Mouse (Mus musculus): Measurements from ENCODE around the gene N4bp2l2. TPM values are rescaled to one million over a fixed set of nuclear protein-coding genes. Genes with fewer than 3 reads are reported as not detected.

Gene N4bp2l2
- total RNA-seq, 2 experiments from 2014 or later: 30.9 to 32.3 TPM

GRCm38 (mm10) chr5:150592904-150593755 lies 72.9 kb downstream of the N4bp2l2 start:
- intact Hi-C loops (cut with DNase I): no loop called here
- peak overlapping the region; percentile 82 for H3K27ac ChIP-seq
- peak; percentile 54 for DNase-seq
- TF ChIP-seq CTCF (IDR thresholded peaks at IDR 0.05): no peak
- H3K4me3 ChIP-seq: peak overlapping the region; percentile 82

DNA sequence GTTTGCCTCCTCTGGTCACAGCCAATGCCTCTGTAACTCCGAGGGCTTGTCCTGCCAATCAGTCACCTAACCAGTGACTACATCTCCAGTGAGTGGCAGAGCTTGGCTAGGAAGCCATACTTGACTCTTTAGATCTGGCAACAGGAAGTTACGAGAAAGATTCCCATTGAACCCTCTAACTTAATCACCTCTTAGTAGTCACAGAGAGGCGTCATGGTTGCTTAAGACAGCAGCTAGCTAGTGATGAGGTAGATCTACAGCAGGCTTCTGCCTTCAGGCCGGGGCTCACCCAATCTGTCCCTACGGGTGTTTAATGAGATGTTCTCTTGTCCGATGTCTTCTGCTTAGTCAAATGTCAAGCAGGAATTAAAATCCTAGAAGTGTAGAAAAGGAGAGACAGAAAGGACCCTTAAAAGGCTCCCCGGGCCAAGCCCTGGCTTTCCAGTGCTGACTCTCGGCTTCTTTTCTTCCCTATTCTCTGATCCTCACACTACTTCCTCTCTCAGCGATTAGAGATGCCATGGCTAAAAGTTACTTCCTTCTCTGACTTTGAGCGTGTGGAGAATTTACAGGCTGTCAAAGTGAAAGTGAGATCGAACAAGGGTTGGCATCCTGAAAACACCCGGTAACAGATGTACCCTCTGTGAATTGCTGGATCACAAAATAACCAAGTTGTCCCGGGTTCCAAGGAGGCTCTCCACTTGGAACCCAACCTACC lies 73.6 kb downstream of the N4bp2l2 start:
- Histone ChIP-seq H3K27ac (no peak overlapping the region), H3K4me3 (peak overlapping the region; percentile 82)
- DNase-seq: no peak
- intact Hi-C loops (cut with DNase I): no loop called here
- TF ChIP-seq CTCF (IDR thresholded peaks at IDR 0.05): no peak

DNA sequence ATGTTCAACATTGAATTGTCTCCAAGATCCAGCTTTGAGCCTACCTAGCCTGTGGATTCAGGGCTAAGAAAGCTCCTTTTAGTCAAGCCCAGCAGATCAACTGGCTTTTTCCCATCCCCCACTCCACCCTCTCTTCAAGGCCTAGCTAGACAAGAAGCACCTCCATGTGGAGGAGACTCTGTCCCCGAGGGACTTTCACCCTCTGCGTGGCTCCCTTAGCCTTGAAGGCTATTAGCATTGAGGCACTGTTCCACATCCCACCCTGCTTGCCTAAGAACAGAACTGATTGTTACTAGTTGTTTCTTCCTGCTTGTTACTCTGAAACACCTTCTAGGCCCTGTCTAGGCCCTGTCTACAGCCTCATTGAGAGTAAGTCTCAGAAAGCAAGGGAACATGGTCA lies 76.0 kb downstream of the N4bp2l2 start:
- intact Hi-C loops (cut with DNase I): no loop called here
- no peak overlapping the region for H3K4me3 ChIP-seq
- no peak for TF ChIP-seq CTCF (IDR thresholded peaks at IDR 0.05)
- no peak overlapping the region for H3K27ac ChIP-seq
- DNase-seq: no peak

DNA sequence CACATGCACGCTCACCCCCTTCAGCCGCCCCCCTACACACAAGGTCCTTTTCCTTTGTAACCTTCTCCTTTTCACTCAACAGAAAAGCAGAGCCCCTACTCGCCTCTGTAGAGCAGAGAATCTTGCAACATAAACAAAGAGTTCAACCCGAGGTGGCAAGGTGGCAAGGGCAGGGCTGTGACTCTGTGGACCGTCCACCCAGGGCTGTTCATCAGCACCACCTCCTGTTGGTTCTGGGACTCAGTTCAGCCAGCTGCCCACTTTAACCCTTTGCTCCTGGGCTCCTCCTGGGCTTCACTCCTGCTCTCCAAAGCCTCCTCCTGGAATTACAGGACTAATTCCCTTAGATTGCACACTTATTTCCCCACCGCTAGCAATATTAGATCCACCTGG lies 81.7 kb downstream of the N4bp2l2 start:
- TF ChIP-seq CTCF (IDR thresholded peaks at IDR 0.05): no peak
- intact Hi-C loops (cut with DNase I): no loop called here
- Histone ChIP-seq H3K27ac (no peak overlapping the region), H3K4me3 (no peak overlapping the region)
- DNase-seq: no peak

- peak; percentile 77 for DNase-seq
- H3K27ac ChIP-seq: no peak overlapping the region; the same call in 1 of the 2 replicates
- intact Hi-C loops (cut with DNase I): no loop called here
- no peak for TF ChIP-seq CTCF (IDR thresholded peaks at IDR 0.05)
- no peak overlapping the region for H3K4me3 ChIP-seq
Measured at GRCm38 (mm10) chr5:150583622-150584336, 82.2 kb downstream of the N4bp2l2 start.

DNA sequence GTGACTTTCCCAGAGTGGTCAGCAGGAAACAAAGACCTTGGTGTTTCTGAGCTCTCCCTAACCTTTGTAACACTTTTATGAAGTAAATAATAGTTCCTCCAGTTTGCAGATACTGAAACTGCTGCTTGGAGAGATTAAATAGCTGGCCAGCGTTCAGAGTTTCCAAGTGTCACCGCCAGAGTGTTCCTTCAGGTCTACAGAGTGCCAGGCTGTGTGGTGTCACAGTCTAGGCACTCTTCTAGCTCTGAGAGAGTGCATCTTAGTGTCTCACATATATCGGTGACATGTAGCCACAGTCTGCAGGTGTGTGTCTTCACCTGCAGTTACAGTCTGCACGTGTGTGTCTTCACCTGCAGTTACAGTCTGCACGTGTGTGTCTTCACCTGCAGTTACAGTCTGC lies 82.8 kb downstream of the N4bp2l2 start:
- H3K4me3 ChIP-seq: no peak overlapping the region
- TF ChIP-seq CTCF (IDR thresholded peaks at IDR 0.05): no peak
- no peak overlapping the region; the same call in 1 of the 2 replicates for H3K27ac ChIP-seq
- no peak for DNase-seq
- intact Hi-C loops (cut with DNase I): no loop called here

DNA sequence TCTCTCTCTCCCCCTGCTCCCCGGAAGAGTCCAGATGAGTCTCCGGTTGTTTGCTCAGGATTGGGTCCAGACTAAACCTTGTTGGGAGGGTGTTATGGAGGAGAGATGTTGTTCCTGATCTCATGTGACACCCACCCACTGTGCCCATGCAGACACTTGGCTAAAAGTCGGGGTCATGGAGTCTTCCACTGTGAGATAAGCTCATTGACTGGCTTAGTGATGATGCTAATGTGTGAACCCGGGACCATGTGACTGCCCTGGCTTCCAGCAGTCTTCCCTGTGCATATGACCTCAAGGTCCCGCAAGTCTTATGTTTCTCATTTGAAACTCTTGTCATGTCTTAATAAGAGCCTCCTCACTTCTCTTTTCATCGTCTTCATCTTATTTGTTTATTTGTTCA lies 84.8 kb downstream of the N4bp2l2 start:
- no peak for TF ChIP-seq CTCF (IDR thresholded peaks at IDR 0.05)
- Histone ChIP-seq H3K27ac (no peak overlapping the region), H3K4me3 (no peak overlapping the region)
- intact Hi-C loops (cut with DNase I): no loop called here
- DNase-seq: no peak

DNA sequence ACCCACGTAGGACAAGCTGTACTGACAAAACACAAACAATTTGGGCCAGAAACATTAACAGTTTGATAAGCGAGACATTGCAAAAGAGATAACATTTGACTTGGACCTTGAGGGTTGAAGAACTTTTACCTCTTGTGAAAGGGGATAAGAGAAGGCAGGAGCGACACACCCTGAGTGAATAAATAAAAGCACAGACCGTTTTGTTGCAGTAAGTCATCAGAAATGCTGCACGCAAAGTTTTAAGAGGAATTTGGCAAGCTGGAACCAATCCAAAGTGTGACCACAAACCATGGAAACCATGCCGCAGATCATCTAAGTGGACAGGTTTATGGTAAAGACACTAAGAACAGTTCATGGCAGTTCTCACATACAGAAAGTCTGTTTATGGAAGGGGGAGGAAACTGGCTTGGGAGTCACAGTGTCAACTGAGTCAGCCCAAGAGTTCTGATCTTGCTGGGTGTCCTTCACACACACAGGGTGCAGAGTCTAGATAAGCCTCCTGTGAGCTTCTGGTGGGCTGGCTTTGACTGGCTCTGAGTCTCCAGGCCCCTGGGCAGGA lies 87.3 kb downstream of the N4bp2l2 start:
- no peak for DNase-seq
- Histone ChIP-seq H3K4me3 (no peak overlapping the region), H3K27ac (no peak overlapping the region)
- TF ChIP-seq CTCF (IDR thresholded peaks at IDR 0.05): no peak
- intact Hi-C loops (cut with DNase I): no loop called here

GRCm38 (mm10) chr5:150576832-150577231 lies 89.2 kb downstream of the N4bp2l2 start:
- DNase-seq: no peak
- no peak for TF ChIP-seq CTCF (IDR thresholded peaks at IDR 0.05)
- H3K27ac ChIP-seq: no peak overlapping the region
- intact Hi-C loops (cut with DNase I): no loop called here
- H3K4me3 ChIP-seq: no peak overlapping the region

DNA sequence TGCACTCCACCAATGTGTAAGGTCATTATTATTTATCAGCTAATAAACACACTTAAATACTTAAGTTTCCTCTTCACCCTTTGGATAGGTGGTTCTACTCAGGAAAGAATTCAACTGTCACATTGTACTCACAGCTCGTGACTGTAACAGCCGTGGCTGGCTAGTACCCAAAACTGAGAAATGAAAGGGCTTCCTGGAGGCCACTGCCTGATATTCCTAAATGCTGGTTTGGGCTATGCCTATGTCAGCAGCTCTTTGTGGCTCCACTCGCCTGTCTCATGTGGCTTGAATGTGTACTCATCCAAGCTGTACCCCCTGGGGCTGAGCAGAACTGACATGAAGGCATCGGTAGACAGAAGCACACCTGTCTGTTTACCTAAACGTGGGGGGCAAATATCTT lies 91.1 kb downstream of the N4bp2l2 start:
- no peak for DNase-seq
- Histone ChIP-seq H3K4me3 (no peak overlapping the region), H3K27ac (no peak overlapping the region)
- no peak for TF ChIP-seq CTCF (IDR thresholded peaks at IDR 0.05)
- intact Hi-C loops (cut with DNase I): no loop called here

DNA sequence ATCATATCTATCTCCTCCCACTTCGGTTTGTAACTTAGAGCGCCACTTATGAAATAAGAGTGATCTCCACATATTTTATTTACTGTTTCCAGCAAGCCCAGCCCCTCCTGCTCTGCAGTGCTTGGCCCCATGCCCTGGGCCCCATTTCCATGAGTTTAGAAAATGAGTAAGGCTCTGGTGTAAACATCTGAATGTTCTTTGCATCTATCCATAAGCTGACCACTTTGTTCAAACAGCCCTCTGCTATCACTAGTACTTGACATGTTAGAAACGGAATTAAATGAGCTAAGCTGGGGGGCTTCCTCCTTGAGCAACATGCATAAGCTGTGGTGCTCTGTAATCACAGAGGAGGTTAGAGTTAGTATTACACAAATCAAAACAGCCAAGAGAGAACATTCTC lies 91.6 kb downstream of the N4bp2l2 start:
- intact Hi-C loops (cut with DNase I): no loop called here
- DNase-seq: no peak
- H3K4me3 ChIP-seq: no peak overlapping the region
- no peak overlapping the region for H3K27ac ChIP-seq
- no peak for TF ChIP-seq CTCF (IDR thresholded peaks at IDR 0.05)

- TF ChIP-seq CTCF (IDR thresholded peaks at IDR 0.05): no peak
- intact Hi-C loops (cut with DNase I): no loop called here
- Histone ChIP-seq H3K27ac (no peak overlapping the region), H3K4me3 (no peak overlapping the region)
- no peak for DNase-seq
Measured at GRCm38 (mm10) chr5:150570496-150571219, 95.3 kb downstream of the N4bp2l2 start.
